Mouse (Mus musculus) thymus, adult 2 months (tissue): ENCODE results near the gene Rnf181.

Experiments
- CTCF ChIP-seq: fragments of 200-500 bp; IDR thresholded peaks from 2 replicates; pipeline ENCODE4 v1.5.1; 2012; ENCODE audit warnings: mild to moderate bottlenecking, control low read depth, low read length, moderate library complexity, borderline replicate concordance; ENCODE audit not compliant: control insufficient read depth, poor library complexity, insufficient read depth; ENCODE audit errors: extremely low read depth
- POLR2A ChIP-seq: fragments of 200-500 bp; IDR thresholded peaks from 2 replicates; pipeline ENCODE4 v1.6.1; 2012; ENCODE audit warnings: mild to moderate bottlenecking, low read length, control low read depth, moderate library complexity; ENCODE audit not compliant: control insufficient read depth, poor library complexity, insufficient read depth; ENCODE audit errors: extremely low read depth

DNA sequence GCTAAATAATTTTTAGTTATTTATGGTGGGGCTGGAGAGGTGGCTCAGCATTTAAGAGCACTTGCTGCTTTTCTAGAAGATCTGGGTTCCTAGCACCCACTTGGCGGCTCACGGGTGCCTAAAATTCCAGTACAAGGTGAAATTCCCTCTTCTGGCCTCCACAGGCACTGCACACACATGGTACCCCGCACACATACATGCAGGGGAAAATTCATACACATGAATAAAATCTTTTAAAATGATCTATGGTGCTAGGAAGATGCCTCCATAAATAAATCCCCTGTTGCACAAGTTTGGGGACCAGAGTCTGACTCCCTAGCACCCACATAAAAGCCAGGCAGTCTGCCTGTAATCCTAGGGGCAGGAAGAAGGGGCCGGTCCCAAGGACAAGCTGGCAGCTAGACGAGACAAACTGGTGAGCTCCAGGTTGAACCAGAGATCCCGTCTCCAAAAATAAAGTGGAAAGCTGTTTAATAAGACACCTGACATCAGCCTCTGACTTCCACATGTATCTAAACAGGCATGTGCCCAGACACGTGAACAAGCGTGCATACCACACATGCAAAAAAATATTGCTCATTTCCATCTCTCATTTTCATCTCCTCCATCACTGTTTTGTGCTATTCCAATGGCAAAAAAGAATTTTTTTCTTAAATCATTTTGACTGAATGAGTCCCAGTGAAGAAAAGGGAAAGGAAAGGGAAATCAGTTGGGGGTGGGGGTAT is 11.9 kb upstream of the Rnf181 start:
- TF ChIP-seq CTCF (no peak), POLR2A (no peak)
